Mouse (Mus musculus) liver, adult 2 months (tissue): Measurements from ENCODE around the gene Yaf2.

Experiments used
- CTCF ChIP-seq: fragments of 200-500 bp; IDR thresholded peaks from 2 replicates; pipeline ENCODE4 v1.5.1; 2011; ENCODE audit warnings: low read depth, low read length, control low read depth
- POLR2A ChIP-seq: fragments of 200-500 bp; IDR thresholded peaks from 2 replicates; pipeline ENCODE4 v1.6.1; 2011; ENCODE audit warnings: low read length, control low read depth; ENCODE audit not compliant: insufficient read depth; ENCODE audit errors: extremely low read depth

DNA sequence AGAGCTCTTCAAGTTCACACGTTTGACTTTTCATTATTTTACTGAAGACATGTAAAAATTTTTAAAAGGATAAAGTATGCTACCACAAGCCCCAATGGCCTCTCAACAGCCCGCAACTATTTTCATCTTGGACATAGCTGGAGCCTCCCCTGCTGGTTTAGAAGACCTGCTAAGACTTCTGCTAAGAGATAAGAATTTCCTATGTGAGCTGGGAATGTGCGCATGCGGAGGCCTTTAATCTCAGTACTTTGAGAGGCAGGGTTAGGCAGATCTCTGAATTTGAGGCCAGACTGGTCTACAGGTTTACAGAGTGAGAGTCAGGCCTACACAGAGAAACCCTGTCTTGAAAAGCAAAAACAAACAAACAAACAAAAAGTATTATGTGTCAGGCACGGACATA is 11.4 kb downstream of the Yaf2 start:
- no peak for TF ChIP-seq POLR2A
- no peak for TF ChIP-seq CTCF
